Mouse (Mus musculus) kidney, adult 11 months (tissue): Measurements from ENCODE around the gene Rpl18.

Experiments
- DNase-seq: peaks from one replicate; pipeline ENCODE4 v3.0.0; 2022

The Rpl18 gene

DNA sequence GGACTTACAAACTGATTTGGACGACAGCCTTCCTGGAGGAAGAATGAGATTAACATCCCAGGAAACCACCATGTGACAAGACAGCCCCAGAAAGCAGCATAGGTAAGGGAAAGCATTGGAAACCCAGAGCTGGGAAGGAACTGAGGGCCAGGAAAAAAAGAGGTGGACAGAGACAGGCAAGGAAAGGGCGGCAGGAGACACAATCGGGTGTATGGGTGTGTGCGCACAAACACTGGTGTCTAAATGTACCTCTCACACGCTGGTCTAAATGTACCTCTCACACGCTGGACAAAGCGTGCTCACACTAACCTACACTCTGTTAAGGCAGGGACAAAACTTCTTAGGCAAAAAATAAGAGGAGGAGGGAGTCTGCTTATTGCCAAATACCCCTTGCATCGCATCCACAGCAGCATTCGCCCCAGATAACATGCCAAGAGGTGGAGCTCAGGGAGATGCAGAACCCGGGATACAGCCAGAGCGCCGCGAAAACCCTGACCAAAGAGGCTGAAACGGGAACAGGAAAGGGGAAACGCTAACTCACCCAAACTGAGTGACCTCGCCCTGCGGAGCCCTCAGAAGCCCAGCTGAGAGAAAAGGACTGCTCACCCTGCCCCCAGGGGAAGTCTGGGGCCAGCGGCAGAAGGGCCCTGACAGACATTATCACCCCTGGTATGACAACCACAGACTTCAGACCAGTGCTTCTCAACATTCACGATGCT, 643 bp downstream of the Rpl18 start:
- peak; percentile 50 for DNase-seq

DNA sequence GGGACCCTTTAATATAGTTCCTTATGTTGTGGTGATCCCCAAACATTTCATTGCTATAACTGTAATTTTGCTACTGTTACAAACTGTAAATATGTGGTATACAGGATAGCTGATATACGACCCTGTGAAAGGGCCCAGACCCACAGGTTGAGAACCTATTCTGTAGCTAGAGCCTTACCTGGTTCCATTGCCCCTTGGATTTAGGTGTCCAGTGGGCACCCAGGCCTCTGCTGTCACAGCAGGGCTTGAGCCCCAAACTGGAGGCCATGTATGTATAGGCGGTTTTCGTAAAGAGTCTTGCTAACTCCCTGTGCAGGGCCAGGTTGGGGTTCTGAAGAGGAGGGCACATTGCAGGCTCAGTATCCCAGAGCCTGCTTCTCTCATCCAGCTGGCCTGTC, 1.2 kb downstream of the Rpl18 start:
- no peak for DNase-seq

DNA sequence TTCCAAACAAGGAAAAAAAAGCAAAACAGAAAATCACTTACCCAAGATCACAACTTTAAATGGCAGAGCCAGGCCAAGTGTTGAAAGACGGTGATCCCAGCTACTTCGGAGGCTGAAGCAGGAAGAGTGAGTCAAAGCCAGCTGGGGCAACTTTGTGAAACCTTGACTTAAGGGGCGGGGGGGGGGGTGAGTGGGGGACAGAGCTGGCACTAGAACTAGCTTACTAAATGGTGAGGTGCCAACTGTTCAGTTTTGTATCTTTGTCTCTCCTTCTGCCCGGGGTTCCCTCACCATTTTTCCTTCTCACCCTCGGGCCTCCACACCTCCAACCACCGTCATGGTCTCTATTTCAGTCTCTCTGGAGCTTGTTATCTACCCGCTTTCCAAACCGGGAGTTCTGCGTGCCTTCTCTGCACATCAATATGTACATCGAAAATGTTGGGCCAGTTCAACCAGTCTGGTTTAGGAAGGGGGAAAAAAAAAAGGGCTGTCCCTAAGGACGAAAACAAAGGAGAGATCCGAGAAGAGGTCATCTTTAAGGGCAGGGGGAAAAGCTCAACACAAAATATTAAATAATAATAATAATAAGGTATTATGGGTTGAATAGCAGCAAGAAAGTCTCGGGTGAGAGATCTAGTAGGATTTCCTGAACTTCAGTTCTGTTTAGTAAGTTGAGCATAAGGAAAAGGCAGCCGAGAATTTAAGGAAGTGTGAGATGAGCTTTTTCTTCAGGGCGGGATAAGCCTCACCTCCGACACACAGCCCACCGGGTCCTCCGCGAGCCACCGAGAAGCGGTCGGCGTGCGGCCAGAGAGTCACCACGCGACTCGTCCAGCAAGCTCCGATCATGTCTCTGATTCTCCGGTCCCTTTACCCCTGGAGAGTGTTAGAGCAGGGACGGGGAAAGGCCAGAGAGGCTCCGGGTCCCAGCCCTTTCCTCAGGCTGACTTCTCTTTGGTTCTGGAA, 2.0 kb downstream of the Rpl18 start:
- no peak for DNase-seq

DNA sequence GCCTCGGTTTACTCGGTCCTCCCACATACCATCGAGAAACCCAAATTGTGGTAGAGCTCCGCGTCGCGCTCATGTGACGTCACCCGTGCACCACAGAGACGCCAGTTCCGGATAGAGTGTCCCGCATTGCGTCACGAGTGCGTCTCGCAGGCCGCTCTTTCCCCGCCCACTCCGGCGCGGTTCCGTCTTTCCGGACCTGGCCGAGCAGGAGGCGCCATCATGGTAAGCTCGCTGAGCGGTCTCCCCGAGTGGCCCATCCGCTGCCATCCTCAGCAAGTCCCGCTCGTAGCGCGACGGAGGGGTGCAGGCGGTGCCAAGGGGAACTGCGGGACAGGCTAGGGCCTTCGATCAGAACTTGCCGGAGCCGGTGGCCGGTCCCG, 2.7 kb downstream of the Rpl18 start, which contains the start of gene Sphk2:
TSS of gene Sphk2 (minus strand) at position 85 of the 380 bp plus-strand sequence.
- peak; percentile 97 for DNase-seq

DNA sequence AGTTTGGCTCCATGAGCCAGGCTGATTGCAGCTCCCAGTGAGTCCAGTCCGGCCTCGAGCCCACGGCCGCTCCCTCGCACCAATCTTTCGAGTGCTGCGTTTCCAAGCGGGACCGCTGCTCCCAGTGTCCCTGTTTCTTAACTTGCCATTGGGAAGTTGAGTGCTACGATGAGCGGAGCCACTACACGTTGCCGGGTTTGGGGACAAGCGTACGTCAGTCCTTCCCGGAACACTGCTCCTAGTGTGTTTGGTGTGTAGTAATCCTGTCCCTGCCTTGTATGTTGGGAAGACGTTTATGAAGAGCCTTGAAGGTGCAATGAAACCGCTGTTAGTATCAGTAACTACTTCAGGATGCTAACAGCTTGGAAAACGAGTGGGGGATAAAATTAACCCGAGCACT, 3.1 kb downstream of the Rpl18 start:
- DNase-seq = no peak

DNA sequence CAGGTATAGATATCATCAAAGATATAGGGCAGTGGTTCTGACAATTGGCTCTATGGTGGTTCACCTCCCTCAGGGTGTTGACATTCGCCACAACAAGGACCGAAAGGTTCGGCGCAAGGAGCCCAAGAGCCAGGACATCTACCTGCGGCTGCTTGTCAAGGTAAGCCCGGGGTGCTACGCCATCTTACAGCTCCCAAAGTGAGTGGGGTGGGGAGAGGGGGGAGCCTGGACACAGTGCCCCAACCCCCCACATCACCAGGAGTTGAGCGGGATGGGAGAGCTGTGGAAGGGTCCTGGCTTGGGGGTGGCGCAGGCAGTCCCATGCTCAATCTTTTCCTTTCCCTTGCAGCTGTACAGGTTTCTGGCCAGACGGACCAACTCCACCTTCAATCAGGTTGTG, 3.9 kb downstream of the Rpl18 start:
- DNase-seq = no peak

DNA sequence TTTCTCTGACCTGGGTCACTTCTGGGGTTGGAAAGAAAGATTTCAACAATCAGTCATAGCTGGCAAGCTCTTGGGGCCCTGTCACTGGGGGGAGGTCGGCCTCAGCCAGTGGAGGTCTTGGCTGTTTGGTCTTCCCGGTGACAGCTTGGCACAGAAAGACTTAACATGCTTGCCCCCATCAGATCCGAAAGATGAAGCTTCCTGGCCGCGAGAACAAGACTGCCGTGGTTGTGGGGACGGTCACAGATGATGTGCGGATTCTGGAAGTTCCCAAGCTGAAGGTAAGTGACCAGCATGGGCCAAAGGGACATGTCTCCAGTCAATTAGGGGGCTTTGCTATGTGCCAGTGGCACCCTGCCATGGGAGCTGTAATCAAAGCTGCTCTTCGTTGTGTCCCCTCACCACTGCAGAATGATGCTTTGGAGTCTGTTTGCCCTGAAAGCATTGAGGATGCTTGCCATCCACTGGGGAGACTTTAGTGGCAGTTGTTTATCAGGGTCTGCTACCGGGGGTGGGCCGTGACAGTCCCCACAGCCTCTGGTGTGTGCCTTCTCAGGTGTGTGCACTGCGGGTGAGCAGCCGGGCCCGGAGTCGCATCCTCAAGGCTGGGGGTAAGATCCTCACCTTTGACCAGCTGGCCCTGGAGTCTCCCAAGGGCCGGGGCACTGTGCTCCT, 4.6 kb downstream of the Rpl18 start:
- DNase-seq = no peak

DNA sequence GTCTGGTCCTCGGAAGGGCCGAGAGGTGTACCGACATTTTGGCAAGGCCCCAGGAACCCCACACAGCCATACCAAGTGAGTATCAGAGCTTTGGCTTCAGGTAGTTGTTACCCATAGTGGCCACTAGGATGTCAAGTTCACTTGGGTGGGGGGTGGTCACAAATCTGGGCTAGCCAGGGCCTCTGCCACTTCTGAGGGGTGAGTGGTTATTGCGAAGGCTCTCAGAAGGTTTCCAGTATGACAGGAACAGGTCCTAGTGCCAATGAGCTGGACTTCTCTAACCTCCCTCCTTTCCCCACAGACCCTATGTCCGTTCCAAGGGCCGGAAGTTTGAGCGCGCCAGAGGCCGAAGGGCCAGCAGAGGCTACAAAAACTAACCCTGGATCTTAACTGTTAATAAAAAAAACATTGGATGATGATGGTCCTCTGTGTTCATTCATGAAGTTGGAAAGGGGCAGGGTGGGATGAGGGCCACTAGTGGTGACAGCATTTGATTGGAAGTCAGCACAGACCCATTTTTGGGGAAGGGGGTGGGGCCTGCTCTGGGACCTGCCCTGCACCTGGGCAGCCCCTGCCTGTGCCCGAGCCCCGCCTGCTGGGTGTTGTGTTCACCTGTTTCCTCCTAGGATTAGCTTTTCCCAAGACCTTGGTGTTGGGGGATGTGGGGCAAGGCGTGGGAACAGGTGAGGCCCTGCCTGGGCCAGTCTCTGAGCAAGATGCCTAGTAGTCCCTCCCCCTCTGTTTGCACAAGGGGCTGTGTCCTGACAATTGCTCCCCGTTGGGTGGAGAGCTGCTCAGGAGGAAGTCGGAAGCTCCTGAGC, 5.4 kb downstream of the Rpl18 start, which contains the start of gene Fam83e:
TSS of gene Fam83e (plus strand) at position 800 of the 821 bp plus-strand sequence.
- no peak for DNase-seq

DNA sequence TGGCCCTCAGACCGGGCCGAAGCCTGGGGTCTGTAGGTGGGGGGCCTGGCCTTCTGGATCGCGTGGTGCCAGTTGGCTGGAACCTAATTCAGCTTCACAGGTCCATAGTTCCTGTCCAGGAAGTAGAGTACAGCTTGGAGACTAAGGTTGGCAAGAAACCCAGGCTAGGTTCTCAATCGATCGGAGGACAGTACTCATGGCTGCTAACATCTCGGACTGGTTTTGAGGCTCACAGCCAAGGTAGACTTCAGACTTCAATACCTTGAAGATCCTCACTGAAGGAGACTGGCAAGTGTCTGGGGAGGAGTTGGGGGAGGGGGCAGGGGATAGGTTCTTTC, 5.9 kb downstream of the Rpl18 start:
- no peak for DNase-seq

DNA sequence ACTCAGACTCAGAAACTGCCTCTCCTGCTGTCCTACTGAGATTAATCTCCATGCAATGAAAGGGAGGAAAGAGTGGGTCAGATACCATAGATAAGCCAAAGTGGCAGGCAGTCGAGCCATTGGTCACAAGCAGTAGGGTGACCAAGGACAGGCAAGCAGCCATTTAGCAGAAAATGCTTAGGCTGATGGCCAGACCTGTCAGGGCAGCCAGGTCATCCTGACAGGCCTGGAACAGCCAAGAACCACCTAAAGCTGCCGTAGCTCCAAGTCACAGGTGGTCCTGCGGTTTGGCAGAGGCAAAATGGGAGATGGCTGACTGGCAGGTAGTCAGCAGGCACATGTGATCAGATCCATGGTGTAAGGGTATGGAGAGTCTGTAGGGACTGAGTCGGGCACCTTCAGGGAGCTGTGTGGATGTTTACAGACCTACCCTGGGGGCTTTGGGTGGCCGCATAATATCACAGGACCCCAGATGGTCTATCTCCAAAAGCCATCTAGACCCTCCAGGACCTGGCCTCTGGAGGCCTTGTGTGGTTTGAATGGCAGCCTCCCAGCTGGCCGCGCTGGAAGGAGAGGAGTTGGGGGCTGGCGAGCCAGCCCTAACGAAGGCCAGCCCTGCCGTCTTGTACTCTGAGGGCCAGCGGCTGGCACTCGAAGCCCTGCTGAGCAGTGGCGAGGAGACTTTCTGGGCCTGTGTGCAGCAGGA, 6.5 kb downstream of the Rpl18 start:
- DNase-seq = no peak

DNA sequence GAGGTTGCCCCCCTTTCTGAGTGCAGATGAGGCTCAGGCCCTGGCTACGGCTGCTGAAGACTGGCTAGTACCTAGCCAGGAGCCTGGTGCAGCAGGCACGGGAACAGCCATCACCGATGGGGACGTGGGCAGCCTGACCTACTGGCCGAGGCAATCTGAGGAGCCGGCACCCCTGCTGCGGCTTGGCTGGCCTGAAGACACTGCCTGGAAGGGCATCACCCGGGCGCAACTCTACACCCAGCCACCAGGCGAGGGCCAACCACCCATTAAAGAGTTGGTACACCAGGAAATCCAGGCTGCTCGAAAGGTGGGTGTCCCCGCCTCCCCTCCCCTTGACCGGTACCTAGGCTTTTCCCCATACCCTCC, 7.1 kb downstream of the Rpl18 start:
- no peak for DNase-seq

DNA sequence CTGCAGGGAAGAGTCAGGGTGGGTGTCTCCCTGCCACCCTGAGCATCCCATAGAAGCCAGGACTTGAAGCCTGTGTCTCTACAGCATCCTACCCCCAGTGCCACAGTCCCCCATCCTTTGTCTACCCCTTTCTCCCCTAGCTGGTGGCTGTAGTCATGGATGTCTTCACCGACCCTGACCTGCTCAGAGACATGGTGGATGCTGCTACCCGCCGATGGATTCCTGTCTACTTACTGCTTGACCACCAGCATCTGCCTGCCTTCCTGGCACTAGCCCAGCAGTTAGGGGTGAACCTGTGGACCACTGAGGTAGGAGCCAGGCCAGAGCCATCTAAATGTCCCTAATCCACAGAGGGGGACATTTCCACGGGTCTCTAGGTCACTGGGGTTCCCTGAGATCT, 8.0 kb downstream of the Rpl18 start:
- DNase-seq = no peak

DNA sequence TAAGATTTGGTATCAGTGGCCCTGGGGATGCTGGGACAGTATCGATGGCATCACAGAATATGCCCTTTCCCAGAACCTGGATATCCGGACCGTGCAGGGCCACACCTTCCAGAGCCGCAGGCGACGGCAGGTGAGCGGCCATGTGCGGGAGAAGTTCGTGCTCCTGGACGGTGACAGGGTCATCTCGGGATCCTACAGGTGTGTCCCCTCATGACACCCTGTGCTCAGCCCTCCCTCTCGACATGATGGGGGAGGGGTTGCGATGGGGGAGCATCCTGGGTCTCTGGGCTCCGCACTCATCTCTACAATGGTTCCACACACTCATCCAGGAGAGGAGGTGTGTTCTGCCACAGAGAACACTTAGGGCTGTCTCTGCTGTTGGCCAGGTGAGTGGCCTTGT, 8.5 kb downstream of the Rpl18 start:
- no peak for DNase-seq

DNA sequence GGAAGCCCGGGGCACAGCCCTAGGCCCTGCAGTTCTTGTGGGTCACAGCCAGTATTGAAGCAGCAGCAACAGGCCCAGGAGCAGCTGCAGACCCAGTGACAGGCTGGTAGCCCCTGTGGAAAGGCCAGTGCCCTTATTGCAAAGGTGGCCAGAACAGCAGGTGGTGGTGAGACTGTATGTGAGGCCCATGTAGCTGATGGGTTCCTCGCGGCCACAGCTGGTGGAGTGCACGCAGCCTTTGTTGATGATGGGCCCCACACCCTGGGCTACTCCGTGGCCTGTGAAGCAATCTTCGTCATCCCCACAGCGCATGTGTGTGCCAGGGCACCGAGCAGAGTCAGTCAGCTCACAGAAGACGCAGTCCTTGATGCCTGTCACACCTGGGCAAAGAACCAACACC, 9.9 kb downstream of the Rpl18 start:
- DNase-seq = no peak

DNA sequence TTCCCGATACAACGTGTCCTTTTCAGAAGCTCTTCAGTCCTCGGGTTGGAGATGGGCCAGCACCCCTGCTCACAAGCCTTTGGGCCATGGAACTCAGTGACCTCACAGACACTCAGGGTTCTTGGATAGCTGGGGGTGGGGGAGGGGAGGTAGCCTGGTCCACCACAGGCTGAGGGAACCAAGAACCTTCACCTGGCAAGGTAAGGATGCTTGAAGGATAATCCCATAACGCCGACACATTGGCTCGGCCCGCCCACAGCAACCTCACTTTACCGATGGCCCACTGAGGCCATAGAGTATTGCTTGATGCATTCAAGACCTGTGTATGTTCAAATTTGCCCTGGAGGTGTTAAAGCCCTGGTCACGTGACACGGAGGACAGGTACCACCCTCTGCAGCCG, 10.5 kb downstream of the Rpl18 start, which contains the start of gene Spaca4:
TSS of gene Spaca4 (minus strand) at position 101 of the 400 bp plus-strand sequence.
- no peak for DNase-seq

DNA sequence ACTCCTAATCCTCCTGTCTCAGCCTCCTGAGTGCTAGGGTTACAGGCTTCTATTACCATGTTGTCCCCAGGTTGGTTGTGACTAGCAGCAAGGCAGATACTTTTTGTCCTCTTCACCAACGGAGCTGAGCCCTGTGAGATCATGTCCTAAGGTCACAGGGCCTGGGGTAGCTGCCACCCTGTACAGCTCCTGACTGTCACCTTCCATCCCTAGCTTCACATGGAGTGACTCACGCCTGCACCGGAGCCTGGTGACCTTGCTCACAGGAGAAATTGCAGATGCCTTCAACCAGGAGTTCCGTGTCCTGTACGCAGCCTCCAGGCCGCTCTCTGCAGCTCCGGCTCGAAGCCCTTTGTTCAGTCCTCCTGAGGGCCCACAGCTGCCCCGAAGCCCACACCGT, 11.2 kb downstream of the Rpl18 start:
- DNase-seq = no peak

DNA sequence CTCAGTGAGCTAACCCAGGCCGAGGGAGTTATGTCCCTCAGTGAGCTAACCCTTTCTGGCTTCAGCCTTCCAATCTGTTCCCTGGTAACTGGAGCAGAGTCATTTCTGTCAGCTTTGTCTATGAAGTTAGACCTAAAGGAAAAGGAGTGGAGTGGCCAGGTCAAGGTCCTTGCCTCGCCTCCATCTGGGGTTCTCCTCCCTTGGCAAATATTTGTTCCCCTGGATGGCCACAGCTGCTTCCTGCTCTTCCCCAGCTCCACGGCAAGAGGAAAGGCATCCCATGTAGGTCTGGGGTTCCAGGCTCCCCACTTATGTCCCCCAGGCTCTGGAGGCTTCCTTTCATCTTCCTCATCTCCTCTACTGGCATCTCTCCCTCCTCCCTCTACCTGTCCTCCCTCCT, 12.4 kb downstream of the Rpl18 start:
- no peak for DNase-seq

DNA sequence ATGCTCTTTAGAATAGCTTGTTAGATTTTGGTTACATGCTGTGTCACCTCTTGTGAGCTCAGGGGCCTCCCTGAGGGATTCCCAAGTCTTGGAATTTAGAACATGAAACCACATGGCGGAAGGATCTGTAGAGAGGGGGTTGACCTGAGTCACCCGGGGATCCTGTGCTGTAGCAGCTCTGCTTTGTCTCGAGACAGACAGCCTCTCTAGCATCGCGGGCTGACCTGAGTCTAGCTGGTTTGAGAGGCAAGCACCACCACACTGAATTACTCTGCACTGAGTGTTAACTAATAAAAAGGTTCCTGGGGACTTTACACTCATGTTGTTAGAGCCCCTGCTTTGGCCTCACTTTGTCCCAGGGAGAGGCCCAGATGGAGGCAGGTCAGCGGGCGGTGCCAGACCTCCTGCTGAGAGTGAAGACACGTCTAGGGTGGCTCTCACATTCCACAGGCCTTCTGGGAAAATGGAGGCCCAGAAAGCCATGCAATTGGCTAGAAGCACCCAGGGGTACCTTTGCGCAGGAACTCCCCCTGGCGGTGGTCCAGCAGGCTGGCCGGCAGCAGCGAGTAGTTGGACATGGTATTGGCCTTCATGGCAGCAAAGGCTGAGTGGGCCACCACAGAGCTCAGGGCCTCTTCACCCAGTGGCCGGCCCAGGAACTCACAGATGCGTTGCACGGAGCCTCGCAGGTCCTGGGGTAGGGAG, 15.6 kb downstream of the Rpl18 start:
- DNase-seq = peak; percentile 43

DNA sequence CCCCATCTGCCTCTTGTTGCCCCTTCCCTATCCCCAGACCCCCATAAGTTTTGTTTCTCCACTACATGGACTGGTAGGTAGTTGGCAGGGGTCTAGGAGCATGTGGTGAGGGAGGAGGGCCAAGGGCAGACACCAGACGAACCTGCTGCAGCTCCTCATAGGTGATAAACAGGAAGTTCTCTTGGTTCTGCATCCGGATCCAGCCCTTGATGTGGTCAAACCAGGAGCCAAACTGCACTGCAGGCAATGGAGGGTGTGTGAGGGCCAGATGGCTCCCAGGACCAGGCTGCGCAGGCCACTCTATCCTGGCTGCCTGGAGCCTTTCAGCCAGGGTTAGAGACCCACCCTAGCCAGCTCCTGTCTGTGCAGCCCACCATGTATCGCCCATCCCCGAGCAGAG, 18.2 kb downstream of the Rpl18 start:
- no peak for DNase-seq

DNA sequence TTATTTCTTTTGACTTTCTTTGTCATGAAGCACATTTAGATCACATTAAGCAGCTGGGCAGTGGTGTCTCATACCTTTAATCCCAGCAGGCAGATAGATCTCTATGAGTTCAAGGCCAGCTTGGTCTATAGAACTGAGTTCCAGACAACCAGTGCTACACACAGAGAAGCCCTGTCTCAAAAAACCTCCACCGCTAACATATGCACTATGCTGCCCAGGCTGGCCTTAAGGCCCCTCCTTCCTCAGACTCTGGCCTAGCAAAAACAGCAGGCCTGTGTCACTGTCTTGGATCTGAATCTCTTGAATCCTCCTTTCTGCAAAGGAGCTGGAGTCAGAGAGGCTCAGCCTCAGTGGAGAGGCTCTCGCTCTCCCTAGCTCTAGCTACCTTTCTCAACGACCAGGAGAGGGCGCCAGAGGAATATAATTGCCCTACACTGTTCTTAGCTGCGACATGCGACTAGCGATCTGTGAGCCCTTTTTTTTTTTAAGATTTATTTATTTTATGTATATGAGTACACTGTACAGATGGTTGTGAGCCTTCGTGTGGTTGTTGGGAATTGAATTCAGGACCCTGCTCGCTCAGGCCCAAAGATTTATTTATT, 24.0 kb downstream of the Rpl18 start:
- DNase-seq = peak; percentile 66

DNA sequence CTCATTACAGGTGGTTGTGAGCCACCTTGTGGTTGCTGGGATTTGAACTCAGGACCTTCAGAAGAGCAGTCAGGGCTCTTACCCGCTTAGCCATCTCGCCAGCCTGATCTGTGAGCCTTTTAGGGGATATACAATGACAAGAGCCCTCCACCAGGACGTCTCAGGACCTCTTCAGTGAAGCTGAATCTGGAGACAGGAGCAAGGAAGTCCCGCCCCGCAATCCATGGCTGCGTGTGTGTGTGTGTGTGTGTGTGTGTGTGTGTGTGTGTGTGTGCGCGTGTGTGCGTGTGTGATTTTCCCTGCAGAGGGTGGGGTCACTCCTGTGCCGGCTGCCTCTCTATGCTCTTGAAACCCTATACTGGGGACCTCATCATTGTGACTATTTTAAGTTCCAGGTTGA, 24.6 kb downstream of the Rpl18 start:
- DNase-seq = no peak
